Mouse (Mus musculus) gastrocnemius, adult 8-10 months (tissue): ENCODE results near the gene Cep85l. TPM values are rescaled to one million over a fixed set of nuclear protein-coding genes. Genes with fewer than 3 reads are reported as not detected.

Experiments
- total RNA-seq, 4 experiments: library from RNA; stranded (reverse); gene quantifications; 2 replicates each; pipeline ENCODE4 v1.2.4; 2022

Gene Cep85l
- total RNA-seq, 4 experiments from 2014 or later: 28.5 to 98.7 (median 37.1) TPM

Other genes starting within 250 kb of the Cep85l start
- 10 to 100 TPM; 22.5 to 48.8 (median 36.7) TPM for gene Pln, start 42.3 kb downstream of the Cep85l start, total RNA-seq
- gene Asf1a, start 216.8 kb upstream of the Cep85l start, total RNA-seq: 10 to 100 TPM; 20.6 to 25.1 (median 24.6) TPM